8 mouse cellular contexts compared by ENCODE assay signal in genomic region chr13:19619216-19619927, GRCm38 (mm10). TPM values are rescaled to one million over a fixed set of nuclear protein-coding genes. Genes with fewer than 3 reads are reported as not detected.
DNase-seq lines count a peak whose midpoint lies in the region; ATAC-seq and TF ChIP-seq lines count a peak whose summit lies in the region.

Epdr1 (minus strand) TSS chr13:19619927.

- no peaks in the 10 kb centered on the region for H3K9me3 ChIP-seq in E14TG2a.4 (ENCODE audit: low read length)
- no peaks in the 10 kb centered on the region for H3K9me3 ChIP-seq in forebrain, embryonic 13.5 days (replicated peaks)
- no peaks in the 10 kb centered on the region for H3K9me3 ChIP-seq in heart, postnatal 0 days (replicated peaks; ENCODE audit: control insufficient read depth, low read length)
- no peaks in the 10 kb centered on the region for H3K9me3 ChIP-seq in liver, postnatal 0 days (ENCODE audit: low read length)
- no peaks in the 10 kb centered on the region for H3K9me3 ChIP-seq in neural tube, embryonic 15.5 days (replicated peaks)

- DNase-seq in heart, postnatal 0 days (ENCODE audit: low spot score) = peak; percentile 80
- peak; percentile 32 to 72 for DNase-seq in kidney, postnatal 36 days
- DNase-seq in liver, postnatal 0 days = peak; percentile 74
- peak; percentile 46 for DNase-seq in thymus, adult 2 months

- TF ChIP-seq POLR2A in thymus, adult 2 months (IDR thresholded peaks at IDR 0.05; ENCODE audit: control insufficient read depth, extremely low read depth, insufficient read depth, low read length, poor library complexity) = no peak

- TF ChIP-seq EP300 in heart, postnatal 0 days (IDR thresholded peaks at IDR 0.05; ENCODE audit: low read depth) = no peak
- no peak for TF ChIP-seq EP300 in liver, postnatal 0 days (IDR thresholded peaks at IDR 0.05; ENCODE audit: low read depth)

- peak within 1 kb of the TSS; percentile 93 for H3K9ac ChIP-seq in forebrain, embryonic 13.5 days
- H3K9ac ChIP-seq in heart, postnatal 0 days (replicated peaks; ENCODE audit: low read depth, low read length) = peak within 1 kb of the TSS; percentile 65
- H3K9ac ChIP-seq in liver, postnatal 0 days (replicated peaks) = peak within 1 kb of the TSS; percentile 68
- peak within 1 kb of the TSS; percentile 86 for H3K9ac ChIP-seq in neural tube, embryonic 15.5 days (replicated peaks)

- peak within 1 kb of the TSS; percentile 85 for H3K4me2 ChIP-seq in forebrain, embryonic 13.5 days
- H3K4me2 ChIP-seq in heart, postnatal 0 days (ENCODE audit: low read depth, low read length) = peak within 1 kb of the TSS; percentile 95
- peak within 1 kb of the TSS; percentile 80 for H3K4me2 ChIP-seq in liver, postnatal 0 days (ENCODE audit: low read depth, low read length)
- peak within 1 kb of the TSS; percentile 85 for H3K4me2 ChIP-seq in neural tube, embryonic 15.5 days

- peak; percentile 85 for ATAC-seq in cerebellum, adult (ENCODE audit: insufficient number of reproducible peaks, low FRiP score, low TSS enrichment)
- peak; percentile 89 for ATAC-seq in forebrain, embryonic 13.5 days
- peak; percentile 84 for ATAC-seq in heart, postnatal 0 days (ENCODE audit: insufficient read depth, low read depth)
- ATAC-seq in liver, postnatal 0 days = peak; percentile 75
- peak; percentile 89 for ATAC-seq in neural tube, embryonic 15.5 days (ENCODE audit: low FRiP score)

- under 1% methylated on average over 46 of the region's 46 CpGs for WGBS in forebrain, embryonic 13.5 days
- WGBS in heart, postnatal 0 days = under 1% methylated on average over 46 of the region's 46 CpGs
- WGBS in liver, postnatal 0 days (ENCODE audit: insufficient replicate concordance) = under 1% methylated on average over 46 of the region's 46 CpGs
- WGBS in neural tube, embryonic 15.5 days = under 1% methylated on average over 46 of the region's 46 CpGs
- WGBS in thymus, adult 2 months = 1% methylated on average over 46 of the region's 46 CpGs

- peaks cover 27% of the 10 kb centered on the region for H3K27me3 ChIP-seq in E14TG2a.4 (ENCODE audit: insufficient read depth, low read length)
- H3K27me3 ChIP-seq in forebrain, embryonic 13.5 days = peaks cover 5% of the 10 kb centered on the region; the same call in 1 of the 2 replicates
- peaks cover 18% of the 10 kb centered on the region for H3K27me3 ChIP-seq in heart, postnatal 0 days (ENCODE audit: control insufficient read depth, insufficient read depth, low read length)
- H3K27me3 ChIP-seq in liver, postnatal 0 days (ENCODE audit: insufficient read depth, low read length) = peaks cover 17% of the 10 kb centered on the region
- 0 out of 2 replicates have a peak, but pooled peaks cover 5% of the 10 kb centered on the region for H3K27me3 ChIP-seq in neural tube, embryonic 15.5 days (replicated peaks)
- no peaks in the 10 kb centered on the region; the same call in 1 of the 2 replicates for H3K27me3 ChIP-seq in thymus, adult 2 months (ENCODE audit: control insufficient read depth, insufficient read depth, low read length)

- H3K4me1 ChIP-seq in E14TG2a.4 (replicated peaks; ENCODE audit: low read depth, low read length) = peaks cover 32% of the 10 kb centered on the region
- H3K4me1 ChIP-seq in forebrain, embryonic 13.5 days = peaks cover 26% of the 10 kb centered on the region
- H3K4me1 ChIP-seq in heart, postnatal 0 days (ENCODE audit: control insufficient read depth, insufficient read depth) = peaks cover 12% of the 10 kb centered on the region
- H3K4me1 ChIP-seq in liver, postnatal 0 days (ENCODE audit: insufficient read depth) = peaks cover 14% of the 10 kb centered on the region; the same call in 1 of the 2 replicates
- peaks cover 25% of the 10 kb centered on the region for H3K4me1 ChIP-seq in neural tube, embryonic 15.5 days
- no peaks in the 10 kb centered on the region; the same call in 1 of the 2 replicates for H3K4me1 ChIP-seq in thymus, adult 2 months (replicated peaks; ENCODE audit: control insufficient read depth, insufficient read depth, low read length)

- peak within 1 kb of the TSS; percentile 83 for H3K27ac ChIP-seq in forebrain, embryonic 13.5 days
- peak within 1 kb of the TSS; percentile 54 for H3K27ac ChIP-seq in heart, postnatal 0 days (ENCODE audit: low read depth)
- peak within 1 kb of the TSS; percentile 46 for H3K27ac ChIP-seq in liver, postnatal 0 days (ENCODE audit: low read depth)
- peak within 1 kb of the TSS; percentile 93 for H3K27ac ChIP-seq in neural tube, embryonic 15.5 days (replicated peaks)
- H3K27ac ChIP-seq in thymus, adult 2 months (ENCODE audit: control insufficient read depth, insufficient read depth, low read length) = no peak within 1 kb of the TSS

- no peaks in the 10 kb centered on the region for H3K36me3 ChIP-seq in E14TG2a.4 (ENCODE audit: insufficient read depth, low read length)
- H3K36me3 ChIP-seq in forebrain, embryonic 13.5 days (ENCODE audit: poor library complexity, severe bottlenecking) = no peaks in the 10 kb centered on the region
- H3K36me3 ChIP-seq in heart, postnatal 0 days (replicated peaks; ENCODE audit: control insufficient read depth, insufficient read depth, low read length) = no peaks in the 10 kb centered on the region
- no peaks in the 10 kb centered on the region for H3K36me3 ChIP-seq in liver, postnatal 0 days (replicated peaks; ENCODE audit: insufficient read depth, low read length)
- no peaks in the 10 kb centered on the region for H3K36me3 ChIP-seq in neural tube, embryonic 15.5 days
- no peaks in the 10 kb centered on the region for H3K36me3 ChIP-seq in thymus, adult 2 months (ENCODE audit: control insufficient read depth, insufficient read depth, low read length)

- peak within 1 kb of the TSS; percentile 90 for H3K4me3 ChIP-seq in E14TG2a.4 (replicated peaks; ENCODE audit: low read length)
- peak within 1 kb of the TSS; percentile 87 for H3K4me3 ChIP-seq in forebrain, embryonic 13.5 days
- peak within 1 kb of the TSS; percentile 55 for H3K4me3 ChIP-seq in heart, postnatal 0 days (ENCODE audit: low read depth, low read length)
- H3K4me3 ChIP-seq in liver, postnatal 0 days (ENCODE audit: low read depth, low read length) = peak within 1 kb of the TSS; percentile 58
- H3K4me3 ChIP-seq in neural tube, embryonic 15.5 days (replicated peaks) = peak within 1 kb of the TSS; percentile 65
- peak within 1 kb of the TSS; percentile 31 for H3K4me3 ChIP-seq in thymus, adult 2 months (ENCODE audit: control insufficient read depth, insufficient read depth, low read length)

- TF ChIP-seq CTCF in E14TG2a.4 (conservative IDR thresholded peaks at IDR 0.05; ENCODE audit: low read length) = peak; percentile 24; the same call in 1 of the 2 replicates
- peak; percentile 72 for TF ChIP-seq CTCF in heart, postnatal 0 days (IDR thresholded peaks at IDR 0.05; ENCODE audit: low read depth)
- peak; percentile 67 for TF ChIP-seq CTCF in liver, postnatal 0 days (IDR thresholded peaks at IDR 0.05; ENCODE audit: low read depth)
- 0 out of 2 replicates have a peak, but pooled peaks have one; percentile 13 for TF ChIP-seq CTCF in thymus, adult 2 months (IDR thresholded peaks at IDR 0.05; ENCODE audit: borderline replicate concordance, control insufficient read depth, extremely low read depth, insufficient read depth, low read length, poor library complexity)

RNA-seq across cellular contexts. Expression of gene Epdr1, which starts in this region (rescaled TPM):
- polyA plus RNA-seq in forebrain, embryonic 13.5 days (2015; fragmentation: Nextera tagmentation; extraction: Ambion mirVana) = 26.9 and 28.1 TPM in 2 replicates
- 30.2 and 68.1 TPM in 2 replicates for total RNA-seq in heart, postnatal 0 days (2014; rRNA removed; ENCODE audit: low replicate concordance)
- polyA plus RNA-seq in heart, postnatal 0 days (2015; fragmentation: Nextera tagmentation; extraction: Ambion mirVana) = 17.8 and 21.2 TPM in 2 replicates
- 8.0 and 8.7 TPM in 2 replicates for polyA plus RNA-seq in liver, postnatal 0 days (2015; fragmentation: Nextera tagmentation; extraction: Ambion mirVana)
- 23.3 and 27.0 TPM in 2 replicates for polyA plus RNA-seq in neural tube, embryonic 15.5 days (2015; fragmentation: Nextera tagmentation; extraction: Ambion mirVana)
- polyA plus RNA-seq in thymus, adult 2 months (2012; rRNA removed) = 4.7 and 5.0 TPM in 2 replicates

Comparison
In these comparisons a context has a peak if more than half of its experiments do, and no peak if none do; other contexts are left out.
1. H3K4me3 ChIP-seq: peak in every context shown above with its lines; median percentile 90 in E14TG2a.4; 87 in forebrain, embryonic 13.5 days; 65 in neural tube, embryonic 15.5 days; 58 in liver, postnatal 0 days; 55 in heart, postnatal 0 days; 31 in thymus, adult 2 months.
2. CTCF ChIP-seq: peak in every context shown above with its lines; median percentile 72 in heart, postnatal 0 days; 67 in liver, postnatal 0 days; 24 in E14TG2a.4; 13 in thymus, adult 2 months.